In genomic region chr6:72566044-72566443, GRCm38 (mm10) we compare ENCODE assay signal across 8 mouse cellular contexts. TPM values are rescaled to one million over a fixed set of nuclear protein-coding genes. Genes with fewer than 3 reads are reported as not detected.
DNase-seq lines count a peak whose midpoint lies in the region; ATAC-seq and TF ChIP-seq lines count a peak whose summit lies in the region.

No protein-coding gene starts in this region.

- no peak overlapping the region for H3K4me2 ChIP-seq in embryonic facial prominence, embryonic 14.5 days (ENCODE audit: low read depth, low read length)
- H3K4me2 ChIP-seq in kidney, embryonic 15.5 days: no peak overlapping the region
- H3K4me2 ChIP-seq in myocyte (ENCODE audit: low read depth): no peak overlapping the region

- no peaks in the 10 kb centered on the region for H3K27me3 ChIP-seq in embryonic facial prominence, embryonic 14.5 days (replicated peaks; ENCODE audit: control insufficient read depth, insufficient read depth, low read length)
- H3K27me3 ChIP-seq in heart, embryonic 10.5 days (ENCODE audit: insufficient read depth, poor library complexity, severe bottlenecking): no peaks in the 10 kb centered on the region
- H3K27me3 ChIP-seq in kidney, embryonic 15.5 days: no peaks in the 10 kb centered on the region
- no peaks in the 10 kb centered on the region for H3K27me3 ChIP-seq in myocyte (ENCODE audit: control insufficient read depth, insufficient read depth, insufficient read length)

- peak; percentile 87 for ATAC-seq in embryonic facial prominence, embryonic 14.5 days (ENCODE audit: low read depth)
- peak; percentile 71 for ATAC-seq in kidney, embryonic 15.5 days (replicated peaks; ENCODE audit: low FRiP score)

- no peaks in the 10 kb centered on the region for H3K79me2 ChIP-seq in myocyte (ENCODE audit: control insufficient read depth, insufficient read depth)

- no peak overlapping the region for H3K9ac ChIP-seq in embryonic facial prominence, embryonic 14.5 days (ENCODE audit: low read depth, low read length)
- H3K9ac ChIP-seq in kidney, embryonic 15.5 days: no peak overlapping the region

- H3K27ac ChIP-seq in embryonic facial prominence, embryonic 14.5 days (replicated peaks; ENCODE audit: low read depth, low read length): no peak overlapping the region
- 0 out of 2 replicates have a peak overlapping the region, but pooled peaks have one; percentile 4 for H3K27ac ChIP-seq in heart, embryonic 10.5 days
- no peak overlapping the region for H3K27ac ChIP-seq in kidney, embryonic 15.5 days

- no peaks in the 10 kb centered on the region for H3K4me1 ChIP-seq in embryonic facial prominence, embryonic 14.5 days (ENCODE audit: control insufficient read depth, insufficient read depth, low read length)
- peaks cover 25% of the 10 kb centered on the region for H3K4me1 ChIP-seq in heart, embryonic 10.5 days
- peaks cover 24% of the 10 kb centered on the region for H3K4me1 ChIP-seq in kidney, embryonic 15.5 days

- no peak for TF ChIP-seq POLR2A in myocyte (IDR thresholded peaks at IDR 0.05; ENCODE audit: insufficient read length, low read depth)

- no peaks in the 10 kb centered on the region for H3K9me3 ChIP-seq in embryonic facial prominence, embryonic 14.5 days (ENCODE audit: control insufficient read depth, low read length)
- H3K9me3 ChIP-seq in heart, embryonic 10.5 days: no peaks in the 10 kb centered on the region
- no peaks in the 10 kb centered on the region for H3K9me3 ChIP-seq in kidney, embryonic 15.5 days (replicated peaks)

- no peaks in the 10 kb centered on the region for H3K36me3 ChIP-seq in embryonic facial prominence, embryonic 14.5 days (ENCODE audit: control insufficient read depth, insufficient read depth, low read length)
- peaks cover 7% of the 10 kb centered on the region; the same call in 1 of the 2 replicates for H3K36me3 ChIP-seq in heart, embryonic 10.5 days
- peaks cover 8% of the 10 kb centered on the region for H3K36me3 ChIP-seq in kidney, embryonic 15.5 days
- no peaks in the 10 kb centered on the region for H3K36me3 ChIP-seq in myocyte (ENCODE audit: control insufficient read depth, insufficient read depth)

- H3ac ChIP-seq in myocyte (ENCODE audit: control insufficient read depth, insufficient read length): no peak overlapping the region

- 2% methylated on average over 4 of the region's 4 CpGs for WGBS in embryonic facial prominence, embryonic 14.5 days
- WGBS in heart, embryonic 10.5 days: 5% methylated on average over 4 of the region's 4 CpGs
- 6% methylated on average over 4 of the region's 4 CpGs for WGBS in kidney, embryonic 15.5 days

- DNase-seq in 416B (ENCODE audit: low read depth) (peak; percentile 87), liver (peak; percentile 80)
- DNase-seq in adrenal gland, postnatal 4 days (ENCODE audit: low spot score in 2 of 2): peak; percentile 48 to 76
- DNase-seq in embryonic facial prominence, embryonic 14.5 days (ENCODE audit: low spot score): peak; percentile 90
- DNase-seq in heart, embryonic 10.5 days (ENCODE audit: low spot score): peak; percentile 94
- DNase-seq in spleen, postnatal 4 days (ENCODE audit: low spot score in 2 of 2): peak; percentile 79 to 91

- H3K4me3 ChIP-seq in embryonic facial prominence, embryonic 14.5 days (ENCODE audit: low read depth, low read length): no peak overlapping the region
- peak overlapping the region; percentile 3; the same call in 1 of the 2 replicates for H3K4me3 ChIP-seq in heart, embryonic 10.5 days
- H3K4me3 ChIP-seq in kidney, embryonic 15.5 days (replicated peaks): no peak overlapping the region
- H3K4me3 ChIP-seq in myocyte: no peak overlapping the region

TF ChIP-seq in myocyte, 11 proteins besides CTCF, POLR2A, EP300 and RAD21:
- TF ChIP-seq MYOD1 (IDR thresholded peaks at IDR 0.05; ENCODE audit: control insufficient read depth in 1 of 3, insufficient read length in 2 of 3, low read depth in 2 of 3) (peak in 2 of 3 experiments; percentile 48 to 59), REST (IDR thresholded peaks at IDR 0.05; ENCODE audit: insufficient read depth, insufficient read length) (no peak), MYOG (IDR thresholded peaks at IDR 0.05; ENCODE audit: control insufficient read depth in 1 of 3, insufficient read depth in 1 of 3, insufficient read length in 2 of 3, low read depth in 2 of 3) (peak in 2 of 3 experiments; percentile 39 to 62), SRF (IDR thresholded peaks at IDR 0.05; ENCODE audit: control insufficient read depth, insufficient read length, low read depth) (no peak), TCF3 (IDR thresholded peaks at IDR 0.05; ENCODE audit: insufficient read length, low read depth) (no peak), POLR2AphosphoS2 (IDR thresholded peaks at IDR 0.05; ENCODE audit: insufficient read length, low read depth) (peak; percentile 58)

RNA-seq across cellular contexts. Expression of gene Capg, which starts 21.9 kb away (rescaled TPM):
- 10 to 100 TPM; 48.9 to 55.2 TPM for total RNA-seq in adrenal gland, postnatal 4 days (2021)
- polyA plus RNA-seq in embryonic facial prominence, embryonic 14.5 days (2014; fragmentation: Nextera tagmentation; extraction: Ambion mirVana): 70.8 and 75.9 TPM in 2 replicates
- polyA plus RNA-seq in heart, embryonic 10.5 days (2016; fragmentation: Nextera tagmentation; extraction: Ambion mirVana): 23.2 and 23.8 TPM in 2 replicates
- 68.4 and 70.7 TPM in 2 replicates for polyA plus RNA-seq in kidney, embryonic 15.5 days (2015; fragmentation: Nextera tagmentation; extraction: Ambion mirVana)
- polyA plus RNA-seq in myocyte (2012; fragmentation: generic; extraction: Trizol): 394 TPM

RNA-seq across cellular contexts. Expression of gene Elmod3, which starts 32.2 kb away (rescaled TPM):
- 10 to 100 TPM; 14.2 to 16.8 TPM for total RNA-seq in adrenal gland, postnatal 4 days (2021)
- 18.7 and 18.8 TPM in 2 replicates for polyA plus RNA-seq in embryonic facial prominence, embryonic 14.5 days (2014; fragmentation: Nextera tagmentation; extraction: Ambion mirVana)
- polyA plus RNA-seq in heart, embryonic 10.5 days (2016; fragmentation: Nextera tagmentation; extraction: Ambion mirVana): 12.9 and 13.3 TPM in 2 replicates
- 14.6 and 16.8 TPM in 2 replicates for polyA plus RNA-seq in kidney, embryonic 15.5 days (2015; fragmentation: Nextera tagmentation; extraction: Ambion mirVana)
- polyA plus RNA-seq in myocyte (2012; fragmentation: generic; extraction: Trizol): 6.4 TPM

RNA-seq across cellular contexts. Expression of gene Retsat, which starts 32.2 kb away (rescaled TPM):
- total RNA-seq in adrenal gland, postnatal 4 days (2021): 100 to 1,000 TPM; 159 to 166 TPM
- polyA plus RNA-seq in embryonic facial prominence, embryonic 14.5 days (2014; fragmentation: Nextera tagmentation; extraction: Ambion mirVana): 16.4 and 18.2 TPM in 2 replicates
- polyA plus RNA-seq in heart, embryonic 10.5 days (2016; fragmentation: Nextera tagmentation; extraction: Ambion mirVana): 13.5 and 17.0 TPM in 2 replicates
- 22.1 and 24.6 TPM in 2 replicates for polyA plus RNA-seq in kidney, embryonic 15.5 days (2015; fragmentation: Nextera tagmentation; extraction: Ambion mirVana)
- polyA plus RNA-seq in myocyte (2012; fragmentation: generic; extraction: Trizol): 14.9 TPM

RNA-seq across cellular contexts. Expression of gene Sh2d6, which starts 44.5 kb away (rescaled TPM):
- under 1 TPM; 0.76 to 0.78 TPM for total RNA-seq in adrenal gland, postnatal 4 days (2021)
- not detected in 2 replicates for polyA plus RNA-seq in embryonic facial prominence, embryonic 14.5 days (2014; fragmentation: Nextera tagmentation; extraction: Ambion mirVana)
- 0.15 TPM in 1 of 2 replicates, not detected in the other for polyA plus RNA-seq in heart, embryonic 10.5 days (2016; fragmentation: Nextera tagmentation; extraction: Ambion mirVana)
- 0.13 and 0.14 TPM in 2 replicates for polyA plus RNA-seq in kidney, embryonic 15.5 days (2015; fragmentation: Nextera tagmentation; extraction: Ambion mirVana)
- 1.1 TPM for polyA plus RNA-seq in myocyte (2012; fragmentation: generic; extraction: Trizol)

RNA-seq across cellular contexts. Expression of gene Tgoln1, which starts 50.8 kb away (rescaled TPM):
- total RNA-seq in adrenal gland, postnatal 4 days (2021): 10 to 100 TPM; 94.9 to 96.7 TPM
- polyA plus RNA-seq in embryonic facial prominence, embryonic 14.5 days (2014; fragmentation: Nextera tagmentation; extraction: Ambion mirVana): 33.8 and 34.7 TPM in 2 replicates
- 27.9 and 29.1 TPM in 2 replicates for polyA plus RNA-seq in heart, embryonic 10.5 days (2016; fragmentation: Nextera tagmentation; extraction: Ambion mirVana)
- 37.5 and 39.5 TPM in 2 replicates for polyA plus RNA-seq in kidney, embryonic 15.5 days (2015; fragmentation: Nextera tagmentation; extraction: Ambion mirVana)
- polyA plus RNA-seq in myocyte (2012; fragmentation: generic; extraction: Trizol): 16.3 TPM
